Mouse (Mus musculus): Measurements from ENCODE around the gene Fam57a.

Fam57a gene

GRCm38 (mm10) chr11:76179495-76180145 is at the start of gene Fam57a, which contains the start of gene Vps53:
Fam57a (plus strand) TSS chr11:76179671.
Vps53 (minus strand) TSS chr11:76179647.
- DNase-seq (ENCODE audit: low spot score): peak; percentile 85

GRCm38 (mm10) chr11:76130859-76131258 is 48.6 kb upstream of the Fam57a start:
- no peak for DNase-seq (ENCODE audit: low spot score)

- no peak for DNase-seq (ENCODE audit: low spot score)
Observed at GRCm38 (mm10) chr11:76135641-76136437, 43.6 kb upstream of the Fam57a start.

DNA sequence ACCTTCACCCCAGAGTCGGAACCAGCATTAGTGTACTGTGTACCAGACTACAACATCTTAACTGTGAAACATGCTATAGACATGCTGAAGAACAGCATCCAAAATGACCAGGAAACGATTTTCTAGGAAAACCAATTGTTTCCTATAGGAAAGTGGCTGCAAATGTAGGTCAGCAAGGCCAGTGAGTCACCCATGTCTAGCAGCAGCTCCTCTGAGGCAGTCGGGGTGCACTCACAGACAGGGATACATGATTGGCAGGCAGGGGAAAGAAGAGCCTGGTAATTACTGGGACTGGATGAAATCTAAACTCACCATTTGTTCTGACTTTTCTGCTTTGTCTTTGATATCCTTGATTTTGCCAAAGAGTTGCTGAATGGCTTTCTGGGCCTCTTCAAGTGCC is 41.5 kb upstream of the Fam57a start:
- DNase-seq (ENCODE audit: low spot score): no peak

- DNase-seq (ENCODE audit: low spot score): no peak
Observed at GRCm38 (mm10) chr11:76144386-76144785, 35.1 kb upstream of the Fam57a start.

GRCm38 (mm10) chr11:76145169-76145568 is 34.3 kb upstream of the Fam57a start:
- DNase-seq (ENCODE audit: low spot score): no peak

GRCm38 (mm10) chr11:76146187-76147010 is 33.1 kb upstream of the Fam57a start:
- no peak for DNase-seq (ENCODE audit: low spot score)

GRCm38 (mm10) chr11:76148055-76149008 is 31.1 kb upstream of the Fam57a start:
- no peak for DNase-seq (ENCODE audit: low spot score)

- no peak for DNase-seq (ENCODE audit: low spot score)
Observed at GRCm38 (mm10) chr11:76150980-76151379, 28.5 kb upstream of the Fam57a start.

- DNase-seq (ENCODE audit: low spot score): no peak
Observed at GRCm38 (mm10) chr11:76153236-76153951, 26.1 kb upstream of the Fam57a start.

- no peak for DNase-seq (ENCODE audit: low spot score)
Observed at GRCm38 (mm10) chr11:76154200-76154599, 25.3 kb upstream of the Fam57a start.

DNA sequence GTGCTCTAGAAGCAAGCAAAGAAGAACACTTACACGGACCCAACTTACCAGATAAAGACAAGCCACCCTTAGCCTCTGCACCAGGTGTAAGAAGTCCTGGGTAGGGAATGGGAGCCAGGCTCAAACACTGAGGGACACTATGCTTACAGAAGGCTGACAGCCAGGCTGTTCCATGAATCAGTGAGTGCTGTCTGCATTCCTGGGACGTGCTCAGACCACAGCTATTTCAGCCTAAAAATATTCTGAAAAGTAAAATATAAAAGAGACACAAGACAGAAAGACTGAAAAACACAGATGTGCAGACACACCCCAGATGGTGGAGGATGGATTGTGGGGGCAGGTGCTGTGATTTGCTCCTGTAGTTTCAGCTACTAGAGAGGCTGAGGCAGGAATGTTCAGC is 24.6 kb upstream of the Fam57a start:
- no peak for DNase-seq (ENCODE audit: low spot score)

DNA sequence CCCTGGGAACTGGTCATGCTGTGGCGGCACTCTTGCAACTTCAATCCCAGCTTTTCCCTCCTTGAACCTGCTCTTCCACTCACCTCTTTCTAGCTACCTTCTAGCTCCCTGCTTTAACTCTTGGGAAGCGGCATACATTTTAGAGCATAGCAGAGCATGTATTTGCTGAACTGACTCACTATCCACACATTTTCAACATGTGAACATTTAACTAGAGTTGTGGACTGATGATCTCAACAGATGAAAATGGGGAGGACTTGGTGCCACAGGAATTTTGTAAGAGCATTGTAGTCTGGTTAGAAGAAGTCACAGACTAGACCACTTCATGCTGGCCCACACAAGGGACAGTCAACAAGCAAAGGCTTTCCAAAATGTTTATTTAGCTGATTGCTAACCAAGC is 21.1 kb upstream of the Fam57a start:
- no peak for DNase-seq (ENCODE audit: low spot score)

DNA sequence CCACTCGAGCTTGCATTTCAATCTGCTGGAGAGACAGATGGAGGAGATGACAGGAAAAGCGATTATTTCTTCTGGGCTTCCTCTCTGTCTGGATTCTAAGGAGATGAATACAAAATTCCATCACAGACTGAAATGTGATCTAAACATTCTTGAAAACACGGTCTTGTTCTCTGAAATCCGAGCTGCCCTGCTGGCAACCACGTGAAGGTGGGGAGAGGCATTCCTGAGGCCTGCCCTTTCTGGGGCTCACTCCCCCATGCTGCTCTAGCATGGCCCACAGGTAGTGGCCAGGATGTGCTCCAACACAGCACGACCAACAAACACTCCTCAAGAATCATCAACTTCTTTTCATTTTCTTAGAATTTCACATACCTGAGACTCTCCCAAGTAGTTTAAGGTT is 19.2 kb upstream of the Fam57a start:
- DNase-seq (ENCODE audit: low spot score): no peak

GRCm38 (mm10) chr11:76166657-76167056 is 12.8 kb upstream of the Fam57a start:
- no peak for DNase-seq (ENCODE audit: low spot score)

- DNase-seq (ENCODE audit: low spot score): peak; percentile 76
Observed at GRCm38 (mm10) chr11:76167079-76167765, 12.2 kb upstream of the Fam57a start.

- no peak for DNase-seq (ENCODE audit: low spot score)
Observed at GRCm38 (mm10) chr11:76168976-76169375, 10.5 kb upstream of the Fam57a start.

DNA sequence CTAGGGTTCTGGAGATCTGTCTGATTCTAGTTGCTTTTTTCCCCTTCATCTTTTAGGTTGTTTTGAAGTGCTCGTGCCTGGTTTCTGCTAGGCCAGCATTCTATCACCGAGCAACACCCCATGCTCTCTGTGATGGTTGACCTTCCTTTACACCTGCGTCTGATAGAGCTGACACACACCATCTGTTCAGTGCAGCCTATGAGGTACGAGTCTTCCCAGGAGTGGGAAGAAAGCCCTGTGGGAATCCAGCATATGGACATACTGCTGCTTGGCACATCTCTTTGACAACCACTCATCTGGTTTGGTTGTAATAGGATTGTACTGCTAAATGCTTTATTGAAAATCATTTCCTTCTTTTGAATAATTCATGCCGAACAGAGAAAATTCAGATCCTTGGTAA is 9.3 kb upstream of the Fam57a start:
- no peak for DNase-seq (ENCODE audit: low spot score)

GRCm38 (mm10) chr11:76178726-76179494 is 561 bp upstream of the Fam57a start:
- DNase-seq (ENCODE audit: low spot score): no peak

All from ovary, postnatal 14 days (tissue).